Mouse (Mus musculus): Measurements from ENCODE around the gene Sertad2. TPM values are rescaled to one million over a fixed set of nuclear protein-coding genes. Genes with fewer than 3 reads are reported as not detected.
A peak's percentile ranks its signal among the peaks of the same experiment; 100 is the strongest.

Sertad2 gene
- total RNA-seq, 2 experiments from 2014 or later, result 26.1 to 28.7 TPM

DNA sequence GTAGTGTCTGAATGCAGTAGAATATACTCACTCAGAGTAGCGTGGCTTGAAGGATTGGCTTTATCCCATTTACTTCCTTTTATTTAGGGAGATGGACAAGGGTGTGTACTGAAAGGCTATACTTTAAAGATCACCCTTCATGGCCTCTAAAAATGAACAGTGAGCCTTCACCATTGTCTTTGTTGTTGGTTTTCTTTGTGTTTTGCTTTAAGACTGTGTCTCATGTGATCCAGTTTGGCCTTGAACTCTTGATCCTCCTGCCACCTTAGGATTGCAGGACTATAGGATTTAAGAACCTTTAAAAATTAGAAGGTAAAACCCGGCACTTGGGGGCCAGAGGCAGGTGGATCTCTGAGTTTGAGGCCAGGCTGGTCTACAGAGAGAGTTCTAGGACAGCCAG, 6.4 kb downstream of the Sertad2 start:
- DNase-seq, result no peak

DNA sequence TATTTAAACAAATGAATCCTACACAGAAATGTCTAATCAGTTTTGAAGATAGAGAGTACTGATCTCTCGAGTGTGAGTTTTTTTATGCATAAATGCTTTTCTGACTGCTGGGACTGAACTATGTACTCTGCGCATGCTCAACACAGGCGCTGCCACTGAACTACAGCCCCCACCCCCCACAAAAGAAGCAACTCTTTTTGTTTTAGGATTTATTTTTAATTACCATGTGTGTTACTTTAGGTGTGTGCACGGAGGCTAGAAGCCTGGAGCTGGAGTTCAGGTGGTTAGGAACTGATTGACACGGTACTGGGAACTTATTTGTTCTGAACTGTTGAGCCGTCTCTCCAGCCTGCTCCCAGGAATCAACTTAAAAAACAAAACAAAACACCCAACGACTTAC, 7.1 kb downstream of the Sertad2 start:
- no peak for DNase-seq

DNA sequence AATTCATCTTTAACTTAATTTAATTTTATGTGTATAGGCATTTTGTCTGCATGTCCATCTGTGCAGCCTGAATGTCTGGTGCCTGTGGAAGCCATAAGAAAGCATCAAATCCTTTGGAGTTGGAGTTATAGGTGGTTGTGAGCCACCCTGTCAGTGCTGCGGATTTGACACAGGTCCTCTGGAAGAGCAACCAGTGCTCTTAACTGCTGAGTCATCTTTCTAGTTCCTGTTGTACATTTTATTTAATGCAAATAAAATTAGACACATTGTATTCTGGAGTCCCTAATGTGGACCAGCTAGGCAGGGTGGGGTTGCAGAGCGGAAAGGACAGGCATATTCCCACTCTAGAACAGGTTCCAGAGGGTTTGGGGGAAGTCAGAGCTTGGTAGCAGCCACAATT, 9.0 kb downstream of the Sertad2 start:
- no peak for DNase-seq

DNA sequence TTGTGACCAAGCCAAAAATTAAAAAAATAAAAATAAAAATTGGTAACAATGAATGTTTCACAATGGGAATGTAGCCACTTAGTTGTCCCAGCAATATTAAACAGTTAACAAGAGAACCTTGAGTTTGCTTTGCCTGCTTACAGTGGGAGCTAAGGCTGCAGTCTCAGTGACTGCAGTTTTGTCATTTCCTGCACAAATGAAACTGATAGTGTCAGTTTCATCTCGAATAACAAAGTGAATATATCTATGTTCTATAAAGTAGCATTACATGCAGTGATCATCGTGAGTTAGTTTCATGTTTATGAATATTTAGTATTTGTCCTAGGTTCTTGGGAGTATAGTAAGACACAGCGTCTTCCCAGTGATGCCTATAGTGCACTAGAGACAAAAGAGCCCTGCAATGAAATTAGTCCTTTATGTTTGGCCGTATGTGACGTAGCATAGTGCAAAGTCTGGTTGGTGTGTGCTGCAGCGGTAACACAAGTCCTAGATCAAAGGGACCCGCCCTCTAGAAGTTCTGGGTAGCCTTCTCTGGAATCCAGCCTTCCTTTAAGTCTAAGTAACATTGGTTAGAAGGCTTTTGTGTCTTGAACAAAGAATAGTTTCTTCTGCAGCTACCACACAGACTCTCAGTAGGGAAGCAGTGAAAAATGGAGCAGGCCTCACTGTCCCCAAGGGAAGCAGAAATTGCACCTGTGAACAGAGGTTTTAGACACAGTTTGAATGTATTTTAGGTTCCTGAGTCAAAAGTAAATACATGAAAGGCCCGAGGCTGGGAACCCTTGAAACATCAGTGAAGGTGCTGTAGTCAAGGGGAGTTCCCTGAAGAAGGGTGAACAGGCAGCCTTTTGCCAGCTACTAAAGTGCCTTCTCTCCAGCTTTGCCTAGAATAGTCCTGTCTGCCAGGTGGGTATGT, 10.0 kb downstream of the Sertad2 start:
- DNase-seq, result no peak

DNA sequence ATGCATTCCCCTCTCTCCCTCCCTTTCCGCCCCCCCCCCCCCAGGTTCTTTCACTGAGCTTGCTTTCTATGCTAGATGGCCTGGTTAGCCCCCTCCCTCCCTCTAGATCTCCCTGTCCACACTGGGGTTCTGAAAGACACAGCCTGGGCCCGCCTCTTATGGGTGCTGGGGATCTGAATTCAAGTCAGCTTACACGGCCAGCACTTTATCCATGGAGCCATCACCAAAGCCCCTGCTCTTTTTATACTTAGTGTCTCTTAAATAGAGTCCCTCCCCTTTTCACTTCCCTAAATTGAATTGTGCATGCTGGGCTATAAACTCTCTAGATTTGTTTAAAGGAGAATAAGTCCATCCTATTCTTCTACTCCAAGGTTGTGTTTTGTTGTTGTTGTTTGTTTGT, 12.6 kb downstream of the Sertad2 start:
- DNase-seq, result no peak

DNA sequence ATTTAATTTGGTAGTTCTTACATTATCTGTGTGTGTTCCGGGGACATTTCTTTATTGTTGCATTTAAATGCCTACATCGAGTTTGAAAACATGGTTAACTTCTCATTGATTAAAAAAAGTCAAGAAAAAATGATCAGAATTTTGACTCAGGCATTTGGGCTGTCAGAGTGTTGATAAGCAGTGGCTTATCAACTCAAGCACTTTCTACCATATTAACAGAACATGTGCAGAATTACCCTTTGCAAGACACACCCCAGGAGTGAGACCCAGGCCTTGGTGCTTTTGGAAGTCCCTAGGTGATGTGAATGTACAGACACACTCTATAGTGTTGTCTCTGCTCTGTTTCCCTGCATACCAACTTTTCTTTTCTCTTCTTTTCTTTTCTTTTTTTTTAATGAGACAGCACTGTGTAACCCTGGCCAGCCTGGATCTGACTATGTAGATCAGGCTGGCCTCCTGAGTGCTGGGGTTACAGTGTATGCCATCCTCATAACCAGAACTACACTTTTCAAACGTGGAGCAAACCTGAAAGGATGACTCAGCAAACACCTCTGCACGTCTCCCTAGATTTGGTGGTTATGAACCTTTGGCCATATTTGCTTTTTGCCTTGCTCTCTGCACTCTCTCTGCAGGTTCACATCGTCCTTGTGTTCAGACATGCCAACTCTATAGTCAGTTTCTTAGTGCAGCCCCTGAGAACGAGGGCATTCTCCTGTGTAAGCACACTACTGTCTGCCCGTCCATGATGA, 13.3 kb downstream of the Sertad2 start:
- no peak for DNase-seq

DNA sequence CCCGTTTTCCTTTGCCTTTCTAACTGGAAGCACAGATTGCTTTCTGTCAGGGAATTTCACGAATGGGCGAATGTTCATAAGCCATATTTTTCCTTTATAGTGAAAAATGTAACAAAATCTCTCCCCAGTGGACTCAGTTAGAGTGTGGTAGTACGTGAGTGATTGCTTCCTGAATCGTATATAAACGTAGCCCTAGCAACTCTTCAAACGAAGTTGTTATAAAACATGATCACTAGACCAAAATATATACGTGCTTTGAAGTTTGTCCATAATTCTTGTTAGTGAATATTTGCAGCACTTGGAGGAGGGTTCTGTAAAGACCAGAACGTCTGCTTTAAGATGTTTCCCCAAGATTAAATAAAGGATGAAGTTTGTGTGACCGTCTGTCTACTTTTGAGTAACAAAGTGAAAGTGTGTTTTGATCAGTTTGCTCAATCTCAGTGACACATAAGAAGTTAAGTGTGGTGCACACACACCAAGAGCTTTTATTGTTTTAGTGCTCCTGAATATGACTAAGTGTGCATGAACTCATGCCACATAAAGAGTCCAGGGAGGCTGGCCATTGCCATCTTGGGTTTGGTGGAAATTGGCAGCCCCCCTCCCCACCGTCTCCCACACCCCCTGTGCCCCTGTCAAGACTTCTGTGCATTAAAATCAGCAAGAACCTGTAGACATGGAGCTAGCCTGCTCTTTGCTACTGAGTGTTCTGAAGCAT, 16.3 kb downstream of the Sertad2 start:
- DNase-seq, result no peak

DNA sequence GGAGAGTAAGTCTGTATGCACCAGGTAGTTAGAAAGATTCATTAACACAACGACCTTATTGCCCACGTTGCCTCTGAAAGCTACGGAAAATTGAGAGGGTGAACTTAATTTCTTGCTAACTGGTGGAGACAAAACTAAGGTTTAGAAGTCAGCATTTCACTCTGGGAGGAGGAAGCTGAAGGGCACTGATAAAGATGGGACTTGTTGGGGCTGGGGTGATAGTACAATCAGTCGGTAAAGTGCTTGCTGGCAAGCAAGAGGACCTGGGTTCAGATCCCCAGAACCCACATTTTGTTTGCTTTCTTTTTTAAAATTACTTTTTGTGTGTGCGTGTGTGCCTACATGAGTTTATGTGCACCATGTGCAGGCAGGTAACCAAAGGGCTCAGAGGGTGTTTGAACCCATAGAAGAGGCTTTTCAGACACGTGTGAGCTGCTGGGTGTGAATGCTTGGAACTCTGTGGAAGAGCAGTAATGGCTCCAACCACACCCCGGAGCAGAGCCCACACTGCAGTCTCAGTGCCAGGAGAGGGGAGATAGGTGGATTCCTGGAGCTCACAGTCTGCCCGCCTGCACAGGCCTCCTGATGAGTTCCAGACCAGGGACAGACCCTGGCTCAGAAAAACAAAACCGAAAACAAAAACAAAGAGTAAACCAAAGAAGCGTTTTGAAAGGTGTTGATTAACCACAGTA, 17.0 kb downstream of the Sertad2 start:
- DNase-seq, result no peak

DNA sequence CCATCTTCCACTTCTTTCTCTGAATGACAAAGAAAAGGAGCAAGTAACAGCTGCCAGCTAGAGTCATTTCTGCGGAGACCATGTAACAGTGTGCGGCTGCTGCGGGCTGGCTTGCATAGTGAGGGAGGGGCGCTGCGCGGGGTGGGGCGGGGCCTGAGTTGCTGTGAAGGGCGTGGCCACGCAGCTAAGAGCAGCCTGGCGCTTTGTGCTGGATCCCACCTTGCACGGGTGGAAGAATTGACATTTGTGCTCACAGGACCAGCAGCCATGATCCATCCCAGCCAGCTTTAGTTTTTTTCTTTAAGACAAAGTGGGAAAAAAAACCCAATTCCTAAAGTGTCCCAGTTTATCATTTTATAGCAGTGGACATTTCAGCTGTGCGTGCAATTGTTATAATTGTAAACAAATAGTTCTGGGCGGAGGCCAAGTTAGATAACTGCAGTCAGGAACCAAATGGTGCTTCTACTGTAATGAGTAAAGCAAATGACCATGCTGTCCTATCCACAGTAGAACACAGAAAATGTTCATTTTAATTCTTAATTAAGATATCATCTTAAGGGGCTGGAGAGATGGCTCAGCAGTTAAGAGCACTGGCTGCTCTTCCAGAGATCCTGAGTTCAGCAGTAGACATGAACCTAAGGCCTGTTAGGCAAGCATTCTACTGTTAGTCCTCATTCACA, 18.4 kb downstream of the Sertad2 start:
- peak; percentile 62 for DNase-seq

DNA sequence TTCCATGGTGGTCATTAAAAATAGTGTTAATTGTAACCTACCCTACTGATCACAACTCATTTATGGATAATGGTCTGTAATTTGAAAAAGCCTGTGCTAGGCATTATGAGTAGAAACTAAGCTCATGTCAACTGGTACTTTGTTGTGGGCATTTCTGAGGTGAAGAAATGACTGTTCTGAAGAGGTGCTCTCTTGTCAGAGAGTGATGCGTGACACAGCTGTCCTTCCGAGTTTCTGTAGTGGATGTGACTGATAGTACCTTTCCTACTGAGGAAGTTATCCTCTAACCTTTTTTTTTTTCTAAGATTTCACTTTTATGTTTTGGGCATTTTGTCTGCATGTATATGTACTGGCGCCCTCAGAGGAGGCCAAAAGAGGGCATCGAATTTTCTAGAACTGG, 22.0 kb downstream of the Sertad2 start:
- DNase-seq, result no peak

DNA sequence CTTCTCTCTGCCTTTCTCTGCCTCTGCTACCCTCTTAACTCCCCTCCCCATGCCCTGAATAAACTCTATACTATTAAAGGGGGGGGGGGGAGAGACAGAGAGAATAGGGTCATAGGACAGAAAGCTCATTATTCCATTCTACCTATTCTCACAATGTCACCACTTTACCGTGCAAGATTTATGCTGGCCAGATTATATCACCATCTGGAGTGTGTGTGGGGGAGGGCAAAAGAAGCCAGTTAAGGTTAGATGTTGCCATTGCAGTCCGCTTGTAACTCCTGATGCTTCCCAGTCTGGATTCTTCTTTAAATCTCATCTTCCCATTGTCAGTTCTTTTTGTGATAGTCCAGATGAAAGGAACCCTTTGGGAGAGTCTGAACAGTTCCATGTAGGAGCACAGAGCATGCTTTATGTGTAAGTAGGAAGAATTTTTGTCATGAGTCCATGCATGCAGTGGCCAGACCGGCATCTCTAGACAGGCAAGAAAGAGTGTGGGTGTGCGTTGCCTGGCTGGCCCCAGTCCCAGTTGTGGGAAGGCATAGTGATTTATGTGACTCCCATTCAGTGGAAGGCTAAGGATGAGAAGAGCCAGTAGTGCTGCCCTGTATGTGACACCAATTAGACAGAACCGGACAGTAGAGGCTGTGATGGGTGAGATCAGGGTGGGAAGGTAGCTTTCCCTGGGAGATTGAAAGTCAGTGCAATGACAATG, 28.8 kb downstream of the Sertad2 start:
- peak; percentile 21 for DNase-seq

DNA sequence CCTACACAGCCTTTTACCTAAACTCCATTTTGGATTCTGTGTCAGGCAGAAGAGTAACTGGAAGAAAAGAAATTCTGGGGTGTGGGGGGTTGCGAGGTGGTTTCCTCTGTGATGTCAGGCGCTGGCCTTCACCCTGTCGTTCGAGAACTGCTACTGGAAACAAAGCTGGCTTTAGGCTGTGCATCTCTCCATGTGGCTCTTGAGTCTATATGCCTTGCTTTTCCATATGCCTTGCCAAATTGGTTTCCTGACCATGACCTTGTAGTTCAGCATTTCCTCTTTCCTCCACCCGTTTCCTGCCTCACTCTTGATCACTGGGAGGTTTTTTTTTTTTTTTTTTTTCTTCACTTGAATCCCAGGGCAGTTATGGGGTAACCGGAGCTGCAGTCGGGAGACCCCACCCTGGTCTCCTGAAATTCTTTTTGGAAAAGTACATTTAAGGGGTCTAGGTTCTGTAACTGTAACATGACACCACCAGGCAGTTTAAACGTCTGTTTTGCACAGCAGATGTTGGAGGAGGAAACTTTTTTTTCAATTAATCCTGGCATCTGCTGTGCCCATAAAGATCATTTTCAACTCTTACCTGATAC, 33.1 kb downstream of the Sertad2 start:
- no peak for DNase-seq

DNA sequence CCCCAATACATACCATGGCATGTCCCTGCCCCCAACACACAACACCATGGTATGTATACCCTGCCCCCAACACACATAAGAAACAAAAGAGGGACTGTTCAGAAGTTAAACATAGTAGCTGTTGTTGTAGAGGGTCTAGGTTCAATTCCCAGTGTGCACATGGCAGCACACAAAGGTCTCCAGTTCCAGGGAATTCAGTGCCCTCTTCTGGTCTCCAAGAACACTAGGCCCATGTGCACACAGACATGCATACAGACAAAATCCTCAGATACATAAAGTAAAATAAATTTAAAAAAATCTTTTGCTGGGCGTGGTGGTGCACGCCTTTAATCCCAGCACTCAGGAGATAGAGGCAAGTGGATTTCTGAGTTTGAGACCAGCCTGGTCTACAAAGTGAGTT, 39.7 kb downstream of the Sertad2 start:
- DNase-seq, result no peak

DNA sequence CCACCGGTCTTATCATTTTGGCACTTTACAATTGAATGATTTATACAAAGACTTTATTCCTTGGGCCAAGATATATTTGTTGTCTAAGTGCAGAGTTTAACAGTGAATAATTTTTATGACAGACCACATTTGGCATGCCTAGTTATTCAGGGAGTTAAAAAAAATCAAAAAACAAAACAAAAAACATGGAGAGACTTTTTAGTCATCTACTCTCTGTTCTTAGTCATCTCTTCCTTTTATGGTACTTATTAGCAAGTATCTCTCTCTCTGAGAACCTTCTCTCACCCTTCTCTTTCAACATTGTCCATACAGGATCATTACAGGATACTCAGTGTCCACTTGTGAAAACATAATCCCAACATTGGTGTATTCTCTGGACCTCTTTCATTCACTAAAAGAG, 42.2 kb downstream of the Sertad2 start:
- DNase-seq, result no peak

DNA sequence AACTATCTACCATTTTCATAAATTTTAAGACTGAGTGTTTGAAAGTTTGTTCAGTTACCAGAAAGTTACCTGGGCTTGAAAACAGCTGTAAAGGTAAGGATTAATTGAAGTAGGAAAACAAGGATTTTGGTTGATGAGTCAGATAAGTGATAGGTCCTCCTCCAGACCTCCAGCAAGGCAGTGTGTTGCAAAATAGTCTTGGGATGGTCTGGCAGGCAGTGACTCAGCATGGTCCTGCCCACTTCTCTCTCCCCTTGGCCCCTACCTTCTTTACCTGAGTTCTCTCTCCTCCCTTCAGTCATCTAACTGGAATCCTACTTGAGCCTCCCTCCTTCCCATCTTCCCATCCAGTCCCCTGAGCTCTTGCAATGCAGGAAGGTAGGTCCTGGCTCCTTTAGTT, 43.1 kb downstream of the Sertad2 start:
- DNase-seq, result no peak

DNA sequence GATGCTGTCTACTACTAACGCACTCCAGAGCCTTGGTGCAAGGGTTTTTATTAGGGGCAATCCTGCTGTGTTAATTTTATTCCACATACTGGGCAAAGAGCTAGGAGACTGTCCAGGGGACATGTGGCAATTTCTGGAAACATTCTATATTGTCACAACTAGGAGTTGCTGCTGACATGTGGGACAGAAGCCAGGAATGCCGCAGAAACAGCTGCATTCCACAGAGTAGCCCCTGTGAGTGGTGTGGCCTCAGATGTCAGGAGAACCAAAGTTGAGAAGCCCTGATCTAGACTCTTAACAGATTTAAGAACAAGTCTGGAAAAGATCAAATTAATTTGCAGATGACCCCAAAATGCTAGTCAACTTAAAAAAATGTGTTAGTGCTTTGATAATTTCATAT, 46.3 kb downstream of the Sertad2 start:
- no peak for DNase-seq

DNA sequence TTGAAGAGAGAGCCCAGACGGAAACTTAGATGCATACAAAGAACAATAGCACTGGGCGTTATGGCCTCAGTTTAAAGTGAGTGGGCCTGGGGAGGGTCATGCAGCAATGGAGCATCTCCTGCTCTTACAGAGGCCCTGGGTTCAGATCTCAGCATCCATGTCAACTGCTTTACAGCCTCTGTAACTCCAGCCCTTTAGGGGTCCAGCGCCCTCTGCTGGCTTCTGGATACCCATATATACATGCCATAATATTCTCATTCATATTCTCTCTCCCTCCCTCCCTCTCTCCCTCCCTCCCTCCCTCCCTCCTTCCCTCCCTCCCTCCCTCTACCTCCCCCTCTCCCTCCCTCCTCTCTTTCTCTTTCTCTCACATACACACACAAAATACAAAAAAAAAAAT, 49.0 kb downstream of the Sertad2 start:
- peak; percentile 21 for DNase-seq

DNA sequence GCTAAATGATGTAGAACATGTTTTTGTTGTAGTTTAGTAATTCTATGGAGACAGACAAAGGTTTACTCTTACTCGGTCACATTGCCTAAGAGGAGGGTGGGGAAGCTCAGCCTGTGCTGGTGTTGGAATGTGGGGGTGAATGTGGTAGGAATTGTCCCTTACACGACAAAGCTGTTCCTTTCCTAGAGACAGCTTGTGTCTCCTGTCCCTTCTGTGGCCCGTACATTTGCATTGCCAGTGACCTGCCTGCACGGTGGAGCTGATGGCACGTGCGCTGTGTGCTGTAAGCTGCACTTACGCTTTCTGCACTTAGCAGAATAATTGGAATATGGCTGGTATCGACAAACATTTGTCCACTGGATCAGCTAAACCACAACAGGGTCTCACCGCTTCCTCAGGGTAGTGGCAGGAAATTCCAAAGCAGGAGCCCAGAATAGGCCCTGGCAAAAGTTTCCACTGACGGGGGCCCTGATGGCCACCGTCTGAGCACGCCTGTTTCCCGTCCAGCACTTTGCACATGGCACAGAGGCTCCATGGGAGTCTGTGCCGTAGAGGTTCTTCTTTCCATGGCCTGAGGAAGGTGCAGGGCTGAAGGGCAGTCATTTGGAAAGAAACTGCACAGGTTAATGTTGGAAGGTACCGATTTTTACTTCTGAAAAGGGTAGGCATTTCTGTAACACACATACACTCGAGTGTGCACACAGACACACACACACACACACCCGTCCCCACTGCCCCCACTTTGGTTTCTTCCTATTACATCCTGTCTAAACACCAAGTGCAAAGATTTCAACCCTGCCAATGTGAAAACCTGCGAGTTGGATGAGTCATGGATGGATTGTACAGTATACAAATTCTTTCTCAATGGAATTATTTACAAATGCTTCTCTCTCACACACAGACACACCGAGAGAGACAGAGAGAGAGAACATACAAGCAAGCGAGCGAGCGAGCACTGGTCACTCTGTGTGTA, 51.5 kb downstream of the Sertad2 start:
- peak; percentile 44 for DNase-seq

DNA sequence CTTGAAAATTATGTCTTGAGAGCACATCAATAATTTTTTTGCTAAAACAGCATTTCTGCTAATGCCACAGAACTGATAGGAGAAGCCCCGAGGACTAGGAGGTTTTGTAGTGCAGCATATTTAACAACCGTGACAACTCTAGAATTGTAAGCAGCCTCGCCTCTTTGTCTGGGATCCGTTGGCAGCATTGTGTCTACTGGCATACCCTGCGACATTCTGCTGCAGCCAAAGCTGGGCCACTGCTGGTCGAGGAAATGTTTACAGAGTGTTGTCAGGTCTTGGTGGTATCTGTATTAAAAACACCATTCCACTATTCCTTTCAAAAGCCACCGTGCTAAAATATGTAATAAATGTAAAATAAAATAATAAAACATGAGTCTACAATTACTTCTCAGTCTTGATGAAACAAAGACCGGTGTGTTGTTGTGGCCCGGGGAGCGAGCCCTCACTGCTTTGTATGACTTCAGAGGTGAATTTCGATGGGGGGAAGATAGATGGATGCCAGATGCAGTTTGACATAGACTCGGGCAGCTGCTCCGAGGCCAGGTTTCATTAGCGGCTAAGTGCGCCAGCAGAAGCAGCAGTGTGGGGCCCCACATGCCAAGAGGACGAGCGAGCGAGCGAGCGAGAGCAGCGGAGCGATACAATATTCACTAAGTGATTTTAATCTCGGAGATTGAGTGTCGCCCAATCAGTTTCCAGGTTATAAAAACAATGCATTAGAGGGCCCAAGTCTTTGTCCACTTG, 60.2 kb downstream of the Sertad2 start:
- DNase-seq, result peak; percentile 30

Data from heart, postnatal 4 days (tissue).